Mouse (Mus musculus) adrenal gland, postnatal 25 days (tissue): ENCODE data around the gene Scn5a. TPM values are rescaled to one million over a fixed set of nuclear protein-coding genes. Genes with fewer than 3 reads are reported as not detected.
A peak's percentile ranks its signal among the peaks of the same experiment; 100 is the strongest.

ENCODE experiments used
- DNase-seq: peaks from one replicate; pipeline ENCODE4 v3.0.0; 2021; ENCODE audit warnings: mixed read lengths
- total RNA-seq: library from RNA; stranded (reverse); gene quantifications from 2 replicates; pipeline ENCODE4 v1.2.3, GENCODE M21; 2021

Scn5a gene
- total RNA-seq, 1 experiment from 2014 or later = 0.06 TPM

DNA sequence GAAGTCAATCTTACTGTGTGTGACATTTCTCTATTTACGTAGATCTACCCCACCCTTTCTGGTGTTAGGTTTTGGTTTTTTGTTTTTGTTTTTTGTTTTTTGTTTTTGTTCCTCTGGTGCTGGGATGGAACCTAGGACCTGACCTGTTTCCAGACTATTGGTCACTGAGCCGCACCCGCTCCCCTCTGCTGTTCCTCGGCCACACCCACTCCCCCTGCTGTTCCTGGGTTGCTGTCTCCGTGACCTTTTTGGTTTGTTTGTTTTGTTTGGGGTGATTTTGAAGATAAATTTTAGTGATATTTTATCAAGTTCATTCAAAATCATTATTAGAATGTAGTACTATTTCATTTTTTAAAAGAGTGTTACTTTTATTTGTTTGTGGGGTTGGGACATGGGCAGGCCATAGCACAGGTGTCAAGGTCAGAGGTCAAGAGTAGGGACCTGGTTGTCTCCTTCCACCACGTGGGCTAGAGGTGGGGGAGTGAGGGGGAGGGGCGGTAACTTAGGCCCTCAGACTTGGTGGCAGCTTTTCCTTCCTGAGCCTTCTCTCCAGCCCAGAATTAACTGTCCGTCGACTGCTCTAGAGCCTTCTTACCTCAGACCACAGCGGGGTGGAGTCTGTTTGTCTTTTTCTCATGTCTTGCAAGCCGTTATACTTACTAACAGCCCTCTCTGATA, 73.7 kb downstream of the Scn5a start:
- no peak for DNase-seq

DNA sequence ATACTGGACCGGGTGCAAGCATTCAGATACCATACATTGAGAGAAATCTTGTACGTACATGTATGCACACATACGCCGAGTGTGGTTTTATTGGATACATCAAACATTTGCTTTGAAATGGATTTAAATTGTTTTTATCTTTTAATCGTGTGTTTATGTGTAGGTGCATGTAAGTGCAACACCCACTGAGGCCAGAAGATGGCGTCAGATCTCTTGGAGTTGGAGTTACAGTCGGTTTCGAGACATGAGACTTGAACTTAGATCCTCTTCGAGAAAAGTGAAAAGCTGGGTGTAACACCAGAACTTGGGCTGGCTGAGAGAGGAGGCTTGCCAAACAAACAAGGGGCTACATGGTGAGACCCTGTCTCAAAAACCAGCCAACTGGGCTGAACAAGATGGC, 75.2 kb downstream of the Scn5a start:
- no peak for DNase-seq

DNA sequence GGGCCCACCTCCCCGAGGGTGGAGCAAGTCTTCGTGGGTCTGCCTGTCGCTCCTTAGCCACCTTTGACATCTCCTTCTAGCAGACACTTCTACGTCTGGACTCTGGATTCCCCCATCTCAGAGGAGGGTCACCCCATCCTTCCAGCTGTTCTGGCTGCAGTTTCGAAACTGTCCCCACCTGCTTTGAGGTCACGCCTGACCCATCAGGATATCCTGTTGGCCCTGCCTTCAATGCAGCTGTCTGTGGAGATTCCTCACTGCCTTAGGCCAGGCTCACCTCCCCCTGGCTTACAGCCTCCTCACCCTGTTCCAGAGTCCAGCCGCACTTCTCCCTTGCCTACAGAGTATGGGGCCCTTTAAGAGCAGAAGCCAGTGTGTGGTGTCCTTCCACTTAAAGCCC, 79.9 kb downstream of the Scn5a start:
- DNase-seq = no peak

DNA sequence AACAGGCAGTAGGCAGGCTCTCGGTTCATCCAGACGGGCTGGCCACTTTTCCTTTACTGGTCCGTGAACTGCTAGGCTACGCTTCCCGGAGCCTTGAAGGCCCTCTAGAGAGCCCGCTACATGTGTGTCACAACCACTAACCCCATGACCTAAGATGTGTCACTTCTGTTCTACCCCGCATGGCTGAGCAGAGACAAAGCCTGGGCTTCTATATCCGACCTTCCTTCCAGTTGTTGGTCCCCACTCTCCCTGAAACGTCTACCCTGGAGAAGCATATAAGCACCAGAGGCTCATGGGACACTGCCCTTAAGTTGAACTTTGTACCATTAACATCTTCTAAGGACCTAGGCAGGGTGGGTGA, 80.6 kb downstream of the Scn5a start:
- no peak for DNase-seq

DNA sequence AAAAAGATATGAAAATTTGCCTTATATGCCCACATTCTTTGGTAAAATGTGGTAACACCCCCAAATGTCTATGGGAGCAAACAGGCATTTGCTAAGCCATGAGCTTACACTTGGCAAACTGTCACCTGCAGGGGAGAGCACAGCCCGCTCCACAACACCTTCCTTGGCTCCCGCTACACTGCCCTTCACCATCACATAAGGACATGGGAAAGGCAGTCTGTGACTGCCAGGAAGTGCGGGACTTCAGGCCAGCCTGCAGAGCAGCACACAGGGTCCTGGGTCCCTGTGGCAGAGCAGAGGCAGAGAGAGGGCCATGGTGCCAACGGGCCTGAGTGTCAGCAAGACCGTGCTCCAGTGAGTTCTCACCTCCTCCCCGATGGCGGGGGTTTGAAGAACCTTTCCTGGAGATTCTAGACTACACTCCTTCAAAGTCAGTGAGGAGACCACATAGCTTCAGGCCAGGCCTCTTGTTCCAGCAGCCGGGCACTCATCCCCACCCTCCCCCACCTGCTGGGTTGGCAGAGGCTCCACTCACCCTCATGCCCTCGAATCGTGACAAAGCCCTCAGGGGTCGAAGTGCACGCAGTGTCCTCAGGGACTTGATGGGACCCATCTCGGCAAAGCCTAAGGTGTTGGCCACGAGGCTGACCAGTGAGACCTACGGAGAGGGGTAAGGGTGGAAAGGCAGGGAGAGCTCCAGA, 81.1 kb downstream of the Scn5a start:
- DNase-seq = no peak

DNA sequence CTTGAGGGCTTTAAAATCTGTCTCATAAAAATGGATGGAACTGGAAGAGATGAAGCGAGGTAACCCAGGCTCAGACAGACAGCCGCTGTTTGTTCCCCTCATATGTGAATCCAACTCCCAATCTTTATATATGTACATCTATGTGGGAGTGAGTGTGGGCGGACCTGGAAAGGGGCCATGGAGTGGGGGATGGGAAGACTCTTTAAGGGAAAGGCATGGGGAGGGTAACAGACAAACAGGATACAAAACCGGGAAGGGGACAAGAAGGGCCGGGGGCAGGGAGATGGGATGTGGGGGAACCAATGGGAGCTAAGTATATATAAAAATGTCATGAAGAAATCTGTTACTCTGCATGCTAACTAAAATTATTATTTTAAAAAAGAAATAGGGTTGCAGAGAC, 81.9 kb downstream of the Scn5a start:
- DNase-seq = no peak

DNA sequence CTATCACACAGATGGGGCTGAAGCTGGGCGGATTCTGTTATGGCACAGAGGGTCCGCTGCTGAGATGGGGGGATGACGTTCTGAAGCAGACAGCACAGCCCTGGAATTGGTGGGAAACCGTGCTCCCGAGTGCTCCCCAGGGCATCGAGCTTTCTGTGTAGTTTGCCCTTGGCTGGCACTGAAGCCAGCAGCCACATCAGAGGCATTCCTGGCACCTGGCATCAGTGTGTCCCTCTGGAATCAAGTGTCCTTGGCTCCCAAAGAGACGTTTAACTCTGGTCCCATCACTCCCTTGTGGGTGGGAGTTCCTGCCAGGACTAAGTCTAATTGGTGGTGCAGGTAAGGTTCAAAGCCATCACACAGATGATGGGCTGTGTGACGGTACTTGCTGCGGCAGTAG, 82.5 kb downstream of the Scn5a start:
- no peak for DNase-seq

DNA sequence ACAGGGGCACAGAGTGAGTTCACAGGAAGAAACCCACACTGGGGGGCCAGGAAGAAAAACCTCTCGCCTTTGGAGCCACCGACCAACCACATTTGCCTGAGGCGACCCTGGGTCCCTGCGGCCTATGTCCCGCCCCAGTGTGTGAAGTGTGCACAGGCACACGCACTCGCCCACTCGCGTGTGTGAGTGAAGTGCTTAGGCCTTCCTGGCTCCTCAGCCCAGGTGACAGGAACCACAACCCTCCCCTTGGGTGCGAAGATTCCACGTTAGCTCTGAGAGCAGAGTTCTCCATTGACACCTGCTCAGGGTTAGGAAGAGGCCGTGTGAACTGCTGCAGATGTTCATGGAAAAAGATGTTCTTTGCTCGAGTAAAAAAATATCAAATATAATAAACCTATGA, 93.9 kb downstream of the Scn5a start:
- DNase-seq = no peak

DNA sequence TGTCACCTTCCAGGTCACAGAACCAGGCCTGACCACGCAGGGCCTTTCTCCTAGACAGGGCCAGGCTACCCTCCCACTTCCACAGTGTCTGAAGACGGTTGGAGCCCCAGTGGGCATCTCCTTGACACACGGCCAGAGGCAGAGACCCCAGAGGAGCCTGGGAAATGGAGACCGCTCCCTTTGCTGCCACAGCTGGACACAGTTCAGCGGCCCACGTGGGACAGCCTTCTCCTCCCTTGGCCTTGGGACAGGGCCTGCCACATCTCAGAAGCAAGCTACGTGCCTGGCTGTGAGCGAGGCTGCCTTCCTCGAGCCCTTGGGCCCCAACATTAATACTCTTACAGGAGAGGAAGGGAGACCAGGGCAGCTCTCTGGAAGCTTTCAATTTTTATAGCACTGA, 94.4 kb downstream of the Scn5a start:
- DNase-seq = no peak

DNA sequence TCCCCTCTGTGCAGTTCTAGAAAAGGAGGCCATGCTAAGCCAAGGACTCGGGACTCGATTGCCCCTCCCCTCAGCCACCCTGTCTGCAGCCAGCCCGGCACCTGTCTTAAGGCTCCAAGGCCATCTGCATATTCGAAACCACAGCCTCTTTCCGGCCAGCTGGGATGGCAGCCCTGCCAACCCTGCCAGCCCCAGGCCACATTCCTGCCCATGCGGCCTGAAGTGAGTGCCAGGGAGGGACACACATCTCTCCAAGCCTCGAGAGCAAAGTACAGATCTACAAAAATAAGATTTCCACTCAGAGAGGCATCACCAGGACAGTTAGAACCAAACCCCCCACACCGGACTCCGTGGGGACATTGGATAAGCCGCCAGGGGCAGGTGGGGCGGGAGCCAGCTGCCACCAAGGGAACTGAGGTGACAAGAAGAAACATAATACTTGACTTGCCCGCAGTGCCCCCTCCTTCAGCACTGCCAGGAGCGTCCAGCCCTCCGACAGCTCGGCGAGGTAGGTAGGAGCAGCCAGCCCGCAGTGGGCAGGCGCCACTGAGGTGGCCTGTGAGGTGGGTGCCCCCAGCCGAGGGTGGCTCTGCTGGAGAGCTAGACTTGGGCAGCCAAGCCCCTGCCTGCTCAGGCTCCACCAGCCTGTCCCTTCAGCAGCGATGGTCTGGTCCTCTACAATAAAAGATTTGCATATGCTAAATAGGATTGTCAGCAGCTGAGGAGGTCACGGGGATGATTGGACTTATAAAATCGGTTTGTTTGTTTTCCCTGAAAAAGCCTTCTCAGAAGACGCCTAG, 95.1 kb downstream of the Scn5a start:
- no peak for DNase-seq

DNA sequence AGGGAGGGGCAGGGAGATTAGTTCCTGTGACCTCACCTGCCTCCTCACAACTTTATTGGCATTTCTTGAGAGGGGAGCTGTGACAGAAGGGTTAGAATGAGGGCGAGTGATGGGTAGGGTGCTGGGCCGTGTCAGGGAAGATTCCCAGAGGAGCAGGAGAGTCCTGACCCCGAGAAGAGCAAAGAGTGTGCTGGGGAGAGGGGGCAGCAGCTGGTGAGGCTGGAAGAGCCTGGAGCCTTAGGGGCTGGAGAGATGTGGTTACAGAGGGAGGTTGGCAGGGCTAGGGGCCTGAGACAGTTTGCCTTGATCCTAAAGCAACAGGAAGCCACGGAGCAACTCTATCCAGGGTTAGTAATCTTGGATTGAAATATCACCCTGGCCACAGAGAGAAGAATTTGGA, 97.2 kb downstream of the Scn5a start:
- DNase-seq = no peak

DNA sequence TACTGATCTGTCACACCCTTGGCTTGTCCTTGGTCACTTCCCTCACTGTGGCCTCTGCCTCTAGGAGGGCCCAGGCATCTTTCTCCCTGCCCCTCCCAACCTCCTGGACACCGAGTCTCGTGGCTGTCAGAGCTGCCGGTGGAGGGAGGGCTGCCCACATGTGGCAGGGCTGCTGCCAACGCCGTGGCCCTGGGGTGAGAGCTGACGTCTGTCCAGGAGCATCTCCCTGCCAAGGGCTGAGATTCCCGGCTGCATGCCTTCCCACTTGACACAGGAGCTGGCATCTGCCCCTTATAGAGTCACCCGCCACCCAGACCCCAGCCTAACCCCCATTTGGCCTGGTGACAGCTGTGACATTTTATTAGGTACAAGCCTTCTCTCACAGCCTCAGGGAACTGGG, 99.5 kb downstream of the Scn5a start:
- peak; percentile 67 for DNase-seq

DNA sequence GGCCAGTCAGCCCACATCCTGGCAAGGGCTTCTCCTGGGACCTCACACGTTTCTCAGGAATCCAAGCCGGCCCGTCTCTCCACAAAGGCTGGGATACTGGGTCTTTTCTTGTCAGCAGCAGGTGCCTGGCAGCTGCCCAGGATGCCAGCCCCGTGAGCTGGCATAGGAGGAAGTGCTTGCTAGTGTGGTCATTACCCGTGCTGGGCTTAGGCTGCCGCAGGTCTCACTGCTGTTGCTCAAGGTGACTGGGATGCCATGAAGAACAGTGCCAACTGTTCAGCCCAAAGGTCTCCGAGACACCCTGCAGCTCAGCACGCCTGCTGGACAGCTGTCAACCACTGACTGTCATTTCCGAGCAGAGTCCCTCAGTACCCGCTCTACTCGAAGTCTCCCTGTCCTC, 100.5 kb downstream of the Scn5a start:
- no peak for DNase-seq

DNA sequence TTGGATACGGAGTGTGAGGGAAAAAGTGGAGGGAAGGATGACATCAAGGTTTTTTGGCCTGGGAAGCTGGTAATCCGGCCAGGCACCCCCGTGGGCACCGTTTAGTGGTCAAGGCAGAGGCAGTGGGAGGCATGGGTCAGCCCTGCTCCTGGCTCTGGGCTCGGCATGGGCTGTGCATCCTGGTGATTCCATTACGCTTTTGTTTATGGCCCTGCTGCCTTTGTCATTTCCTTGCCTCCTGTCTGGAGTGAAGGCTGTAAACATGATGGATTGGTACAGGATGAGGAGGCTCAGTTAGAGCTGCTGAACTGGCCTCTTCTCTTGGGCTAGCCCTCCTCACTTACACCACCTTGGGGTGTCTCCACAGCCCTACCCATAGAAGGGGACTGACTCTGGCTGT, 101.1 kb downstream of the Scn5a start:
- DNase-seq = no peak

DNA sequence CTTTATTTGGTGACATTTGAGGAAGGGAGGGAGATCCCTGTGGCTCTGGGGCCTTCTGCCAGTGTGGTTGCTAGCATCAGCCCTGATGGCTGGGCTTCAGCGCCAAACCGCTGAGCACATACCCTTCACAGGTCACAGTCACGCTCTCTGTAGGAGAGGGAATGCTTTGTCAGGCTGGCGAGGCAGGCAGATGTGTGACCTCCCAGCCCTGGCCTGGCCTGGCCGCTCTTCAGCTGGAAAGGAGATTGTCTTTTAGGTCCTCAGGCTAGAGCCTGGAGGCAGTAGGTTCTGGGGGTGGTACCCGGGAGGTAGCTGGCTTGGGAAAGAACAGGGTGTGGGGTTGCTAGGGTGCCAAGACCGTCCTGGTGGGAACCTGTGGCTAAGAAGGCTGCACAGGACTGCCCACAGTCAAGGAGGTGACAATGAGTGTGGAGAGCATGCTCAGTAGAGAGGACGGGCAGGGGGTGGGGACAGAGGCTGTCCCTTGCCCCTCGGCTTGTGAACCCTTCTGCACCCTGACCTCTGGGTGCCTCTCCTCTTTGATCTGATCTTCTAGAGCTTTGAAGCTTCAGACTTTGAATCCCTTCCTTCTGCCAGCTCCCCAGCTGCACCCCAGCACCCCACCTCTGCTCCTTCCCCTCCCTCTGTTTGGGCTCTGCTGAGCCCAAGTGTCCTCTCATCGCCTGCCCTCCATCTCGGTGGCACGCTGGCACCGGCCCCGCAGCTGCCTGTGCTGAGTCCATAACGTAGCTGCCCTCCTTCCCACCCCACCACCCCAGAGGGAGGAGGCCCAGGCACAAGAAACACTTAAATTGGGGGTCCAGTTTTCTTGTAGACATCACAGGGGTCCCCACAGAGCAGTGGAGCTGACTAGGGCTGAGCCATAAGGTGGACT, 103.9 kb downstream of the Scn5a start:
- DNase-seq = no peak

DNA sequence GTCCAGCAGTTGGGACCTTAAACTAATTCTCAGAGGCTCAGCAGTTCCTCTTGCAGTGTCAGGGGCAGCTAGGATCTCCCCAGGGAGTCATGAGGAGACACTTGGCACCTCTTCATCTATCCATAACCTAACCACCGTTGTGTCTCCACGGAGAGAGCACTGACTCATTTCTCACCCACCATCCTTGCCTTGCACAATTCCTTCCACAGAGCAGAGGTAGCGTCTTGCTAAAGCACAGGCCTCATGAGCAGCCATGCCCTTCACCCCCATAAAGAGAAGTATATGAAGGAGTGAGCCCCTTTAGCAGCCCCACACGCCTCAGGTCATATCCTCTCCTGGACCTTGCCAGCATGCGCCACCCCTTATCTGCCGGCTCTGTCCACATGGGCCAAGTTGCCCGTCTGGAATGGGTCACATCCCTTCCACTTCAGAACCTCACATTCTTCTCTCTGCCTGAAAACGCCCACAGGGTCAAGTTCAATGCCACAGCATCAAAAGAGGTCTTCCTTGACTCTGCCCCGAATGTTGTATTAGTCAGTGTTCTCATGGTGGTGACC, 105.1 kb downstream of the Scn5a start:
- DNase-seq = no peak

DNA sequence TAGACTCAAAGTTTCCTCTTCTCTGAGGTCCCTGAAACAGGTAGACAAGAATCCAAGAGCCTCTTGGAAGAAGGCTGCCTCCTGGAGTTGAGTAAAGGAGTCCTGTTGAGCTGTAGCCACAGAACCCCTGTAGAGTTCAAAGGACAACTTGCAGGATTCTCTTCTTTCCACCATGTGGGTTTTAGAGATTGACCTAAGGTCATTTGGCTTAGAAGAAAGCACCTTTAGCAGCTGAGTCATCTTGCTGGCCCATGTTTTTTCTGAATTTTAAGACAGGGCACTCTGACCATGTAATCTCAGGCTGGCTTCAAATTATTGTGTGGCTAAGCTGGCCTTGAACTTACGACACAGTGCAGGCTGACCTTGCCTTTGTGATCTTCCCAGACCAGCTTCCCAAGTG, 105.8 kb downstream of the Scn5a start:
- DNase-seq = no peak

DNA sequence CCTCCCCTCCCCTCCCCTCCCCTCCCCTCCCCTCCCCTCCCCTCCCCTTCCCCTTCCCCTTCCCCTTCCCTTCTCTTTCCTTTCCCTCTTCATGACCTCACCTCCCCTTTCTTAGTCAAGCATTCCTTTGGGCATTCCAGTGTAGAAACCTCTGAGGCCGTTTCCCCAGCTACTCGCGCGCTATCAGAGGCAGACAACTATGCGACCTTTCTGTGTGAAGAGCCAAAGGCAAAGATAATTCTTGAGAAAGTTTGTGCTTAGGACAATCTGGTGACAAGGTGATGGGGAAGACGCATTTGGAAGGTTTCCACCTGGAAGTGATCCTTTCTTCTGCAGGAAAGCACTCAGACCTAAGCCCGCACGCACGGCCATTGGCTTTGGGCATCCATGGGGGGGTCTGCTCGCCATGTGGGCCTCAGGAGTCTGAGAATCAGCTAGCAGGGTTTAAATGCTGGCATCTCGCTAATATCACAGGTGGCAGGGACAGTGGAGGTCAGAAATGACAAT, 106.4 kb downstream of the Scn5a start:
- no peak for DNase-seq

DNA sequence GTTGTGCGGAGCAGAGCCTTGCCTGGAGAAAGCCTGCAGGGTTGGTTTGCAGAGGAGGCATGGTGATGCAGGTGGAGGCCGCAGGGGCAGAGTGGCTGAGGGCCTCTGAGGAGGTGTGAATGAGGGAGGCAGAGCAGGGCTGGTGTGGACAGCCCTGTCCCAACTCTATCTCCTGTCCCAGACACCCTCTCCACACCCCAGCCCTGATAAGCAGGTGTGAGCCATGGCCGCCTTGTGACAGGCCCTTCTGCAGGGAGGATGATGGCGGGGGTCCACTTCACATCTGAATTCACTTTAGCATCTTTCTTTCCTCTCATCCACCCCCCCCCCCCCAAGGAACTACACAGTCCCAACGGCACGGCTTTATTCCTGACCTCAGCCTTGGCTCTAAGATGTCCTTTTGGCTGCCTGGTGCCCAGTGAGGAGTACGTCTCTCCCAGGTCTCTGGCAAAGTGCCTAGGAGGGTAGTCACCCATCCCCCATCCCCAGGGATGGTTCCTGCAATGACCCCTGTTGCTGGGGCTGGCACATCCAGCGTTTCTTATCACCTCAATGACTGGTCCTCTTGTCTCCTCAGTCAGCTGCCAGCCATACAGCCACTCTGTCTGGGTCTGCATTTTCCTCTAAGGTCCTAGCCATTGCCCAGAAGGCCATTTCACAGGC, 109.0 kb downstream of the Scn5a start:
- no peak for DNase-seq

DNA sequence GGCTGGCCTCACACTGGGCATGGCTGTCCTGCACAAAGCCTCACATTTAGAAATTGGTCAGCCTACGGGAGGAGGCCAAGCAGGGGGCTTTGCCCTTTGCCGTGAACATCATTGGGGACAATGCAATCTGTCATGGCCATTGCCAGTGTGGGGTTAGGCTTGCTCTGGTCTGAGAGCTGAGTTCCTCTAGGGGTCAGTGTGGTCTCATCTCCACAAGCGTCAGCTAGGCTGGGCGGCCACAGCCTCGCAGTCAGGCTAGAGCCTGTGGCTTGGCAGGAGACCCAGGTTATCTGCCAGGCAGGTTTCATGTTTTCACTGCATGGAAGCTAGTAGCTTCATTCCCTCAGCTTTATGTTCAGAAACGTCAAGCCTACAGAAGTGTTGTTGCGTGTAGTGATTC, 113.2 kb downstream of the Scn5a start:
- DNase-seq = peak; percentile 45

DNA sequence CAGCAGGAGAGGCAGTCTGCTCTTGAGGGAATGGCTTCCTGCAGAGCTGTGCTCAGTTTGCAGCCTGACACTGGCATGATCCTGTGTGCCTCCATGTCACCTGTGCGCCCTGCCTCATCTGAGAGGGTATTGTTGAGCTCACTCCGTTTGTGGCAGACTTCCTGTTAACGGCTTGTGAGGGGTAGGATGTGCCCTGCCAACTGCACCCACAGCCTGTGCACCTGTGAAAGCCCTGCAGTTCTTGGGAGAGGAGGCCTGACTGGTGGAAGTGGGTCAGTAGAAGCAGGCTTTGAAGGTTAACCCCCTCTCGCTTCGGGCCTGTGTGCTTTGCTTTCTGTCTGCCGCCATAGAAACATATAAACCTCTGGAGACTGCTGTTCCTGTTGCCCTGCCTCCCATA, 113.8 kb downstream of the Scn5a start:
- no peak for DNase-seq
